Mouse (Mus musculus): ENCODE data around the gene Tgtp1. TPM values are rescaled to one million over a fixed set of nuclear protein-coding genes. Genes with fewer than 3 reads are reported as not detected.

Gene Tgtp1
- total RNA-seq, 2 experiments from 2014 or later, result 0.39 to 0.43 TPM

Other genes with a start within 250 kb of the Tgtp1 start
- 100 to 1,000 TPM; 215 to 226 TPM for gene Rack1, start 193.8 kb downstream of the Tgtp1 start, total RNA-seq (2021)
- 10 to 100 TPM; 61.2 to 62.1 TPM for gene Trim41, start 176.8 kb downstream of the Tgtp1 start, total RNA-seq (2021)
- gene Trim7, start 168.0 kb downstream of the Tgtp1 start, total RNA-seq (2021), result 1 to 10 TPM; 2.5 to 3.0 TPM
- gene Gm12184, start 167.5 kb downstream of the Tgtp1 start, total RNA-seq (2021), result 1 to 10 TPM; 1.3 to 3.0 TPM
- 1 to 10 TPM; 5.2 to 6.2 TPM for gene Irgm1, start 122.5 kb downstream of the Tgtp1 start, total RNA-seq (2021)
- under 1 TPM; 0.16 to 0.22 TPM for gene Gm5431, start 92.0 kb downstream of the Tgtp1 start, total RNA-seq (2021)
- 1 to 10 TPM in 1 of 2 experiments, under 1 TPM in 1; 0.99 to 1.5 TPM for gene Psme2b, start 48.0 kb downstream of the Tgtp1 start, total RNA-seq (2021)
- gene Olfr56, start 15.3 kb downstream of the Tgtp1 start, total RNA-seq (2021), result not detected
- under 1 TPM; 0.81 to 0.95 TPM for gene 9930111J21Rik1, start 14.8 kb downstream of the Tgtp1 start, total RNA-seq (2021)
- under 1 TPM; 0.15 to 0.20 TPM for gene Gm12185, start 1.9 kb downstream of the Tgtp1 start, total RNA-seq (2021)
- gene 9930111J21Rik2, start 57.1 kb upstream of the Tgtp1 start, total RNA-seq (2021), result 1 to 10 TPM; 1.1 to 1.2 TPM
- under 1 TPM in 1 of 2 experiments, not detected in 1; 0.18 TPM for gene Tgtp2, start 70.0 kb upstream of the Tgtp1 start, total RNA-seq (2021)
- gene Ifi47, start 82.4 kb upstream of the Tgtp1 start, total RNA-seq (2021), result under 1 TPM in 1 of 2 experiments, not detected in 1; 0.74 TPM
- gene Olfr1396, start 120.7 kb upstream of the Tgtp1 start, total RNA-seq (2021), result not detected
- not detected for gene Olfr1395, start 148.1 kb upstream of the Tgtp1 start, total RNA-seq (2021)
- not detected for gene Olfr1394, start 160.2 kb upstream of the Tgtp1 start, total RNA-seq (2021)
- not detected for gene Btnl9, start 193.0 kb upstream of the Tgtp1 start, total RNA-seq (2021)
- 10 to 100 TPM; 45.8 to 55.7 TPM for gene Zfp62, start 209.1 kb upstream of the Tgtp1 start, total RNA-seq (2021)